Mouse (Mus musculus) ES-E14 (cell line): Measurements from ENCODE around the gene Nmrk2.

ENCODE experiments used
- CHD2 ChIP-seq: IDR thresholded peaks from 2 replicates; pipeline ENCODE4 v1.6.1; 2014; ENCODE audit warnings: mild to moderate bottlenecking, low read depth, low read length, inconsistent platforms
- HCFC1 ChIP-seq: IDR thresholded peaks from 2 replicates; pipeline ENCODE4 v1.6.1; 2012; ENCODE audit warnings: low read length, inconsistent platforms, borderline replicate concordance; ENCODE audit not compliant: insufficient read depth

DNA sequence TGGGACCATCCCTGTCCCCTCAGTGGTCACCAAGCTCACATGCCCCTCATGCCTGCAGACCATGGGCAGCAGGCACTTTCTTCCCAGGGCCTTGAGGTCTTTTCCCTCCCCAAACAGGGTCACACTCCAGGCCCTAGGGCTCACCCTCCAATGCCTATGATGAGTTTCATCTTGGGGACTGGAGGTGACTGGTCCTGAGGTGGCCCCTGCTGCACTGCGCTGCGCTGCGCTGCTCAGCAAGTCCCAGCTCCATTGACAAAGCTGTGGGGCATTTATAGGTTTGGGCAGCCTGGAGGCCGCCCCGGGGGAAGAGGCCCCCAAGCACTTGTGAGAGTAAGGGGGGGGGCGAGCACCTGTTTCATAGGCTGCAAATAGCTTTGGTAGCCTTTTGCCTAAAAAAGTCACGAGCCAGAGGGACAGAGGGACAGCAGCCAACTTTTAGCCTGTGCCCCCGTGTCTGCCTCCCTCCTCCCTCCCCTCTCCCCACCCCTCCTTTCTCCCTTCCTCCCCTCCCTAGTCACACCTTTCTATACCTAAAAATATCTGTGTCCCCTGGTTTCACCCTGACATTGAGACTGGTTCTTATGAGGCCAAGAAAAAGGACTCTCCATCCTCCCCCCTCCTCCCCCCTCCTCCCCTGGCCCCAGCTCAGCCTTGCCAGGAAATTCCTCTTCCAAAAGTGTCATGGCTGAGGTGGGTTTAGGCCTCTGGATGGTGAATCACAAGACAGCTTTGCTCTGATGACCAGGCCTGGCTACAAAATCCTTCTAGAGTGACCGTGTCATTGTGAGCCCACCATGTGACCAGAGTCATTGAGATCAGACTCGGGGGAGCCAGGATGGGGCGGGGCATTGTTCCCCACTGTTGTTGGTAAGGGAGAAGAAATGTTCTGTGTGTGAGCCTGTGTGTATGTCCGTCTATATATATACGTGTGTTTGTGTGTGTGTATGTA is at the start of gene Nmrk2:
- TF ChIP-seq CHD2 (no peak), HCFC1 (no peak)
